Mouse (Mus musculus) right cerebral cortex, adult 2 months (tissue): ENCODE data around the gene 1700067K01Rik.

Source experiments
- DNase-seq, 2 experiments: peaks; one replicate each; pipeline ENCODE4 v3.0.0; 2021 to 2022; ENCODE audit warnings: low spot score in 2 of 2

1700067K01Rik gene

DNA sequence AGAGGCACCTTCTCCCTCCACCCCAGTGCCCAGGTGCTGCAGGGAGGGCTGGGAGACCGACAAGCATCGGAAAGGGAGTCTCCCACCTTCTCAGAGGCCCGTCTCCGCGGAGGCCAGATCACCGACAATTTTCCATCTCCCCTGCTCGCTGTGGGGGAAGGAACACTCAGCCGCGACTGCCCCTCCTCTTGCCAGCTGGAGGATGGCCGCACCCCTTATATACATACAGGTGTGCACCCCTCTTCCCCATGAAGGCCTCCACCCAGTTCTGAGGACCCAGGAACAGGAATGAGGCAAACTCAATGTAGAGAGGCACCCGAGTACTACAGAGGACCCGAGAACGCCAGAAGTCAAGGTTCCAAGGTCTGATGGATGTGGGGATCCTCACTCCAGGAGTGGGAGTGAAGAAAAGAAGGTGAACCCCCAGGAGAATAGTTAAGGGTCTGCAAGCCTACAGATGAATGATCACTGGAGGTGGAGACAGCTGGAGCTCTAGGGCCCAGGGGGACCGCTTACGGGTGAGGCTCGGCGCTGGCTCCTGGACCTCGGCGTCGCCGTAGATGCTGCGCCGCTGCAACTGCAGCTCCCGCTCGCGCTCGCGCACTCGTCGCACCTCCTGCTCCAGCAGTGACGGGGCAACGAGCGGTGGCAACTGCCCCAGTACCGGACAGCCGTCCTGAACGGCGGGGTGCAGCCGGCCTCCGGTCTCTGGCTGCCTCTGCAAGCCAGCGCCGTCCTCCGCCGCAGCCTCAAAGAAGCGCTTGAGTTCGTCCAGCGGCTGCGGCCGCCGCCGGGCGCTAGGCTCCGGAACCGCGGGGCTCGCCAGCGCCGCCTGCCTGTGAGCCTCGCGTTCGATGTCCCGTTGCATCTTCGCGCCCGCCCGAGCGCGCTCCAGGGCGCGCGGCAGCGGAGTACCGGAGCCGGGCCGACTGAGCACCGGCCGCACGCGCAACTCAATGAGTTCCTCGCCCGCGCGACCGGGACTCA is 9.6 kb downstream of the 1700067K01Rik start:
- peak; percentile 60 to 62 for DNase-seq

DNA sequence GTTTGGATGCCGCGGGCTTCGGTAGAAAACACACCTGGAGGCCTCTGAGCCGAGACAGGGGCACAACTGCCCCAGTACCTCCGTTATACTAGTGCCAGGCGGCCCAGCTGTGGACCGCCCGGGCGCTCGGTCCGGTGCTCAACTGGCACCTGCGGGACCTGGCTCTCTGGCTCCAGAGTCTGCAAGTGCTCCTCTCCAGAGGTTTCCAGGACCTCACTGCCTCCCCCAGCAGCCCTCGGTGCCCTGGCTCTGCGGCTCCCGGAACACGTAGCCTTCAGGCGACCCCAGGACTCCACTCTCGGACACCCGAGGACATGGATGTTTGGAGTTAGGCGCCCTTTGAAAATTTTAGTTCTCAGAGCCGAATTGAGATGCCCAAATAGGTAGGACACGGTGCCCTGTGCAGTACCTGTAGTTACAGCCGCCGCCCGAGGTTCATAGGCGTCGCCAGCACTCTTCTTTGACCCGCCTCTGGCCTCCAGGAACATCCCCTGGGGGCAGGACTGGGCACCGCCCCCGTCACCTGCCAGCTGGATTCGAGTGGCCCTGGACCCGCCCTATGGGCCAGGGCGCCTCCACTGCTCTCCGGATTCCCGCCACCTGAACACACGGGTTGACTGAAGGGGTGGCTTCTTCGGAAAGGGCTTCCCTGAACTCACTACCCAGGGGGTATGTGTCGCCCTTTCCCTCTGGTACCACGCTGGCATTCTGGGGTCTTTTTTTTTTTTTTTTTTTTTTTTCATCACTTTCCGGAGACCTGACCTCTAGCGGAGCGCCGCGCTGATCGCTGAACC is 10.6 kb downstream of the 1700067K01Rik start, which contains the start of gene 2210011C24Rik:
Gene 2210011C24Rik (minus strand): TSS at position 467 of the 794 bp plus-strand sequence.
- DNase-seq: no peak

DNA sequence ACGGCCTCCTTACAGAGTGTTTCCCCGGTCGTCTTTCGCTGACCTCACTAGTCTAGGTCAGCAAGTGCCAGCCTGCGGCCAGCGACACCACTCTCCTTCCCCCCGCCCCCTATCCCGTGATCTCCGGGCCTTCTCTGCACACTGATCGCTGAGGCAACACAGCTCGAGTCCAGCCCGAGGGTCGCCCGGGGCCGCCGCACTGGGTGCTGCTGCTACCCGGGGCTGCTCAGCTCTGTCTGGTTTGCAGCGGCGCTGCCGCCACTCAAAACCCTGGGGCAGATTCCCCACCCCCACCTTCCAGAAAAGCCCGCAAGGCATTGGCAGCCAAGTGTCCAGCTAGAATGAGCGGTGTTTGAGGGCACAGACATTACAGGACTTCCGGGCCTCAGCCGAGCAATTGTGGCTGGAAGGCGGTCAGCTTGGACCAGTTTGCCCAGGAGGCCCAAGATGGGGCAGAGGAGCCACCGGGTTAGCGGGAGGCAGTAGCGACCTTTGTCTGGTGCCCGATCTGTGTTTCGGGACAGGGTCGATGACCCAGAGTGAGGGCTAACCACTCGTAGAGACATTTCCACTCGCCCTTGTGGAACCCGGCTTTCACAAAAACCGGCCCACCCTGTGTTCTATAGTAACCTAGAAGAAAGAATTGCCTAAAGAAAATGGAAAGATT is 11.3 kb downstream of the 1700067K01Rik start:
- no peak for DNase-seq

DNA sequence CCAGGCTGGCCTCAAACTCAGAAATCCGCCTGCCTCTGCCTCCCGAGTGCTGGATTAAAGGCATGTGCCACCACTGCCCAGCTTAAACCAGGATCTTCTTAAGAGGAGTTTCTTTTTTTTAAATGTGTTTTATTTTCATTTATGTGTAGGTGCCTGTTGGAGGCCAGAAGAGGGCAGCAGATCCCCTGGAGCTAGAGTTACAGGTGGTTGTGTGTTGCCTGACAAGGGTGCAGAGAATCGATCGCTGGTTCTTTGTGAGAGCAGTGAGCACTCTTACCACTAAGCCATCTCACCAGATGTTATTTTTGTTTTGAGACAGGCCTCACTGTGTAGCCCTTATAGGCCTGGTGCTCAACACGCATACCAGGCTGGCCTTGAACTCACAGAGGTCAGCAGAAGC is 14.5 kb downstream of the 1700067K01Rik start:
- no peak for DNase-seq

DNA sequence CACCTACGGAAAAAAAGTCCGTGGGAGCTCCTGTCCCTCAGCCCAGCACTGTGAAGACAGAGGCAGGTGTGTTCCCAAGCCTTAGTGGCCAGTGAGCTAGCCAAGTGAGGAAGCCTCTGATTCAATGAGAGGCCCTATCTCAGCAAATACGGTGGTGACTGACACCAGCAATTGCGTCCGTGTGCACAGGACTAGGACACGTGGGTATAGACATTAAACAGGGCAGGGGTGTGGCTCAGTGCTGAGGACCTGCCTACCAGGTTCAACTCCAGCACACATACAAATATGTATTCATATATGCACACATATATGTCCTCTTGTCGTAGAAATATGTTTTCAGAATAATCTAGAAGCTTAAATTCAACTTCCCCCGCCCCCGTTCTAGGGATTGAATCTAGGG is 18.4 kb downstream of the 1700067K01Rik start:
- no peak for DNase-seq

GRCm38 (mm10) chr8:84021096-84021495 is 19.8 kb downstream of the 1700067K01Rik start, which contains the start of gene Palm3:
Palm3 (plus strand) TSS chr8:84021471.
- DNase-seq: no peak

DNA sequence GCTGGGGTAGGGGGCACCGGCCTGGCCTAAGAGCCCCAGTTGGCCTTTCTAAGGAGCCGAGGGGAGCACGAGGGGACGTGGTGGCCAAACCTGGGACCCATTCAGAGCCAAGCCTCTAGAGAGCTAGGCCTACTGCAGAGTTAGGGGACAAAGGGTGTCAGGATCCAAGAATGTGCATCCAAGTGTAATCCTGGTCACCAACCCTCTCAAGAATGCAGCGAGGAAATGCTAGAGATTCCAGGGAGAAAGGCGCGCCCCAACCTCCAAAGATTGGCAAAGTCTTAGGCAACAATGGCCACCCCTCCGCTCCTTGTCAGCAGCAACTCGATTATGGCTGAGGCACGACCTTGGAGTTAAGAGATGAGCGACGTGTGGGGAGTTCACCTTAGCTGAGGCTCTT is 20.3 kb downstream of the 1700067K01Rik start:
- DNase-seq: no peak

GRCm38 (mm10) chr8:84023085-84023484 is 21.8 kb downstream of the 1700067K01Rik start:
- no peak for DNase-seq

DNA sequence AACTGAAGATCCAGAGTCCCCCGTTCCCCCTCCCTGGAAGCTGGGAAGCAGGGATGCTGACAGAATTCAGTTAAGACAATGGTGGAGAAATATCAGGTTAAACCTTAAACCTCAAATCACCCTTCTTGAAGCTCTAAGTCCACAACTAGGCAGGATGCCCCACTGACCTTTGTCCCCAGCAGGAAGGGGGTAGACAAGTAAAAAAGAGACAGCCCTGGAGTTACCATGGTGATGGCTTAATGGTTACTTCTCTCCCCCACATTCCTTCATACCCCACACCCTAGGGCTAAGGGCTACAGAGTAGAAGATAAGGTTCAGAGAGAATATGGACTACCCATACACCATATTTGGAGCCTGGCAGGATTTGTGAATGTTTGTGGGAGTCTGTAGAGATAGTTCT is 22.3 kb downstream of the 1700067K01Rik start:
- no peak for DNase-seq

DNA sequence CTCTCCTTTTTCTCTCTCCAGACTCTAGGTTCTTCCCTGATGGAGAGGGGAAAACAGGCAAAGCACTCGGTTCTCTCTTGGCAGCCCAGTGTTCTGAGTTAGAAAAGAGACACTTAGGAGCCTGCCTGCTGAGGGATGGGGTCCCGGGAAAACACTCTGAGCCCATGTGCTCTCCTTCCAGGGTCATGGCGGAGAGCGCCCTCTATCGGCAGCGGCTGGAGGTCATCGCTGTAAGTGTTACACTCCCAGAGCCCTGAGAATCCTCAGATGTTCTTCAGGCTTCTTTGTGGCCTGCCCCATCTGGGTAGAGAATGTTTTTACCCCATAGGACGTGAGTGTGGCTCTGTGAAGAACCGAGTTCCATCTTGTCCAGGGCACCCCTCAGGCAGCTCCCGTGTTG is 22.9 kb downstream of the 1700067K01Rik start:
- no peak for DNase-seq

- peak; percentile 23 to 27 for DNase-seq
Measured at GRCm38 (mm10) chr8:84025863-84026262, 24.6 kb downstream of the 1700067K01Rik start.

- no peak for DNase-seq
Measured at GRCm38 (mm10) chr8:84027449-84027848, 26.1 kb downstream of the 1700067K01Rik start.

- no peak for DNase-seq
Measured at GRCm38 (mm10) chr8:84029272-84029671, 28.0 kb downstream of the 1700067K01Rik start.

DNA sequence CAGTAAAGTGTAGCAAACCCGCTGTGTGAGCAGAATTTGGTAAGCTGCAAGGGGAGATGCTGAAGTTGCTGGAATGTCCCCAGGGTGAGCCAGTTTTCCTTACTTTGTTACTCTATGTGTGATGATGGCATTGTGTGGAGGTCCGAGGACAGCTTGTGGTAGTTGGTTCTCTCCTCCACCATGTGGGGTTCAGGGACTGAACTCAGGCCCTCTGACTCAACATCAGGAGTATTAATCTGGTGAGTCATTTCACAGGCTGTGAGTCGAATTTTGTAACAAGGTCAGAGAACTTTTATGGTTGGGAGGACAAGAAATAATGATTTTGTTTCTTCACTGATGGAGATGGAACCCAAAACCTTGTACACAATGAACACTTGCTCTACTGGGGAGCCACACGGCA is 31.5 kb downstream of the 1700067K01Rik start:
- DNase-seq: no peak

DNA sequence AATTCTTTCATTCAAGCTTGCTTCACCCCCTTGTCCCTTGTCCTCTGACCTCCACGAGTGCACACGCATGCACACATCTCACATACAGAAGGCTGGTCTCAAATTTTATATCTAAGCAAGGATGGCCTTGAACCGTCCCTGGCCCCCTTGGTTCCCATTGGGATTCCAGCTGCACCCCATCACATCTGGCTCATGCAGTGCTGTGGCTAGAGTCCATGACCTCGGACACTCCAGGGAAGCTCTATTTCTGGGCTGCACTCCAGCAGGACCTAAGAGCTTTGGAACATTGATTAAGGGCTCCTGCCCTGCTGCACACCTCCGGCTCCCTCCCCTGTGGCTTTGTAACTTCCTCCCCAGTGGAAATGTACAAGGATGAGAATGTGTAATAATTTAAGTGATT is 36.7 kb downstream of the 1700067K01Rik start:
- no peak for DNase-seq

GRCm38 (mm10) chr8:84039050-84039449 is 37.7 kb downstream of the 1700067K01Rik start:
- peak; percentile 78 for DNase-seq

GRCm38 (mm10) chr8:84042066-84042947 is 41.0 kb downstream of the 1700067K01Rik start, which contains the start of gene Il27ra:
Il27ra (minus strand) TSS chr8:84042589.
- DNase-seq: peak; percentile 13 to 31

DNA sequence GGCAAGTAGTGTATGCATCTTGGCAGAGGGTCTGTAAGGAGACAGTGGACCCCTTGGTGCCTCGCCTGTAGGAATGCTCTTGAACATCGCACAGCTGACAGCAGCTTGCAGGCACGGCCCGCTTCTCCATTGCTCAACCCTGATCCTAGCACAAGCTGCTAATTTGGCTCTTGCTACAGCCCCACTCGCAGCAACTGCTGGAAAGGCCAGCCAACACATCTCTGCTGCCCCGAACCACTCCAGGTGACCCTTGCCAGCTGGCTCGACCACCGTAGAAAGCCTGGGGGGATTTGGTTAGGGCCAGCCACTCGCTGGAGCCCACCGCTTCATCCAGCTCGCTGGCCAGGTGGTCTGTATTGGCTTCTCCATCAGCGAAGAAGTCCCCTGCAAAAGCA is 41.6 kb downstream of the 1700067K01Rik start:
- DNase-seq: no peak

DNA sequence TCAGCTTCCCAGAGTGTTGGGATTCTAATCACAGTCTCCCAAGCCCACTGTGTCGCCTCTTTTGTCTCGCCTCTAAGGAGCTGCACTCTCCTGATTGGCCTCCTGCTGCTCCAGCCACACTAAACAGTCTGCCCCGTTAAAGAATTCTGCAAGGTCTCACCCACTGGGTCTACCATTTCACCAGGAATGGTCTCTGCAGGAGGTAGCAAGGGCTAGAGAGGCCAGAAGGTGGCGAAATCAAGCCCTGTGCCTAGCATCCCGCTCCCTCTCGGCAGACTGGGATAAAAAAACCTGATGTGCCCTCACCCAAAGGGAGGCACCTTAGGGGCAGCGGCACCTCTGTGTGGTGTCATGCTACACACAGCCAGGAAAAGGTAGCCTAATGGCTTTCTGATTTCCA is 42.8 kb downstream of the 1700067K01Rik start:
- no peak for DNase-seq

DNA sequence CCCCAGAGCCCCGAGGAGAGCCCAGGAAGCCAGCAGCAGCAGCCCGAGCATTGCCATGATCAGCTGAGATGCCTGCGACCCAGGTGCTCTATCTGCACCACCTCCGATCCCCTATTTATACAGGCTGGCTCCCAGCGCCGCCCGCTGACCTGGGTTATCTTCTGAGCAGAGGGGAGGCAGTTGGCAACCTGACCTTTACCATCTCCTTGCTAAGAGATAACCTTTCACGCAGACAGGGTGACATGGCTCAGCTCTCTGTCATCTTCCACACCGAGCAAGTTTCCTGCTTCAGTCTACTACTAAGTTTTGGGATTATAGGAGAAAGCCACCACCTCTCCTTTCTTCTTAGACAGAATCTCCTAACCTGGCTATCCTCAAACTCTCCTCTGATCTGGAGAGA is 43.6 kb downstream of the 1700067K01Rik start, which contains the start of gene Rln3:
Gene Rln3 (minus strand): TSS at position 101 of the 400 bp plus-strand sequence.
- no peak for DNase-seq

DNA sequence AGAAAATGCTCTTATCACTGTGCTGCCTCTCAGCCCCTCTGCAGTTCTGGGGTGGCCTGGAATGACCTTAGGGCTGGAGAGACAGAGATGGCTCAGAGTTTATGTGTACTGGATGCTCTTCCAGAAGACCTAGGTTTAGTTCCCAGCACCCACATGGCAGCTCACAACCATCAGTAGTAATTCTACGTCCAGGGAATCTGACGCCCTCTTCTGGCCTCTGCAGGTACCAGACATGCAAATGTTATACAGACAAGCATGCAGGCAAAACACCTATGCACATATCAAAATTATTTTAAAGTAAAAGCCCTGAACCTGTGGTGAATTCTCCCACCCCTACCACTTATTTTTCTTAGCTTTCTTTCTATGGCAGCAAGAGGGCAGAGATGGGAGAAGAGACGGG is 45.2 kb downstream of the 1700067K01Rik start:
- no peak for DNase-seq
